Mouse (Mus musculus) embryonic facial prominence, embryonic 13.5 days (tissue): ENCODE results near the gene Zfp383. TPM values are rescaled to one million over a fixed set of nuclear protein-coding genes. Genes with fewer than 3 reads are reported as not detected.

Experiments
- microRNA-seq: library from miRNA; unstranded; fragments of <30 nt; microRNA quantifications from one replicate; pipeline ENCODE4, GENCODE M21; 2016
- polyA plus RNA-seq: library from polyadenylated mRNA; unstranded; fragments of >200 nt; fragmentation: Nextera tagmentation; extraction: Ambion mirVana; gene quantifications from 2 replicates; pipeline ENCODE4 v1.2.1, GENCODE M21; 2015

The Zfp383 gene
- polyA plus RNA-seq, 1 experiment from 2014 or later: 6.0 TPM

Small RNAs within 50 kb of the gene (microRNA-seq; reads per million reads assigned to microRNA genes)
- gene Mir7668: 1.3 reads per million

Other genes starting within 250 kb of the Zfp383 start
- gene Catsperg2, start 181.2 kb upstream of the Zfp383 start, polyA plus RNA-seq: not detected in 2 replicates
- 12.8 and 16.3 TPM in 2 replicates for gene Zfp84, start 139.7 kb upstream of the Zfp383 start, polyA plus RNA-seq
- gene Zfp30, start 124.2 kb upstream of the Zfp383 start, polyA plus RNA-seq: 10.8 and 11.7 TPM in 2 replicates
- 17.3 and 18.1 TPM in 2 replicates for gene Zfp790, start 92.1 kb upstream of the Zfp383 start, polyA plus RNA-seq
- gene Zfp940, start 54.6 kb upstream of the Zfp383 start, polyA plus RNA-seq: 6.3 and 7.4 TPM in 2 replicates
- gene Zfp420, start 48.2 kb upstream of the Zfp383 start, polyA plus RNA-seq: 9.3 and 11.7 TPM in 2 replicates
- gene Zfp27, start 1.7 kb upstream of the Zfp383 start, polyA plus RNA-seq: 12.5 and 13.8 TPM in 2 replicates
- gene Zfp74, start 45.9 kb downstream of the Zfp383 start, polyA plus RNA-seq: 14.9 and 16.0 TPM in 2 replicates
- 13.3 and 17.5 TPM in 2 replicates for gene Zfp568, start 75.7 kb downstream of the Zfp383 start, polyA plus RNA-seq
- 5.5 and 7.1 TPM in 2 replicates for gene Zfp14, start 143.2 kb downstream of the Zfp383 start, polyA plus RNA-seq
- 8.3 and 10.8 TPM in 2 replicates for gene Zfp82, start 164.7 kb downstream of the Zfp383 start, polyA plus RNA-seq
- gene Gm26920, start 182.2 kb downstream of the Zfp383 start, polyA plus RNA-seq: 1.2 and 2.2 TPM in 2 replicates
- 14.5 and 18.7 TPM in 2 replicates for gene Zfp566, start 182.3 kb downstream of the Zfp383 start, polyA plus RNA-seq
- 149 and 151 TPM in 2 replicates for gene Zfp260, start 186.6 kb downstream of the Zfp383 start, polyA plus RNA-seq
- 11.3 and 19.2 TPM in 2 replicates for gene Zfp382, start 213.7 kb downstream of the Zfp383 start, polyA plus RNA-seq